Mouse (Mus musculus): Measurements from ENCODE around the gene Stk40.

DNA sequence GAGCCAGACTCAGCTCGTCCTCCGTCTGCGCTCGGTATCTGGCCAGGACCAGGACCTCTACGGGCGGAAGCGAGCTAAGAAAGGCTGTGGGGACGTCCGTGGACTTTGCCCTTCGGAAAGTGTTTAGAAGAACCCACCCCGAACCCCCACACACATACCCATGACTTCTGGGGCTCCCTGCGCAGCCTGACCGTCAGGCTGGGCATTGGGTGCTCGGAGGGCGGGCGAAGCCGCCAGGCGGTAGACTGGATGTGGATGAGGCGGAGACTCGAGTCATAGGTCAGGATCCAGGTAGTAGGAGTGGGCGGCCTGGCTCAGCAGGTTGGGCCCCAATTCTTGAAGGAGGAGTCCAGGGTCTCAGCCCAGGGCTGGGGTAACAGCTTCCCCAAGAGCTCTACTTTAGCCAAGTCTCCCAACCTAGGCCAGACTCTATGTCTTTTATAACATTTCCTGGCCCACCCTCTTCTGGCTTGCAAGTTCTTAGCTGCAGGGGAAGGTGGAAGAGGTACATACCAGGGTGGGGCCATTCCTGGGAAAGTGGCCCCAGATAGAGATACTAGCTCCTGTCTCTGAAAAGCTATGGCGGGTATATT lies 59.4 kb downstream of the Stk40 start, which contains the start of gene Sh3d21:
- no peak for TF ChIP-seq CTCF (IDR thresholded peaks at IDR 0.05; ENCODE audit: borderline replicate concordance, insufficient read depth, low read length)
- no peak for TF ChIP-seq POLR2A (IDR thresholded peaks at IDR 0.05; ENCODE audit: low read depth, low read length)
